Mouse (Mus musculus): Measurements from ENCODE around the gene Ebf1. TPM values are rescaled to one million over a fixed set of nuclear protein-coding genes. Genes with fewer than 3 reads are reported as not detected.

The Ebf1 gene
- total and polyA plus RNA-seq, 3 experiments, result 0.04 TPM; not detected in 2

GRCm38 (mm10) chr11:44665741-44666531 is 48.8 kb downstream of the Ebf1 start:
- TF ChIP-seq USF1 (IDR thresholded peaks at IDR 0.05; ENCODE audit: low read depth, low read length) (no peak), RCOR1 (IDR thresholded peaks at IDR 0.05; ENCODE audit: low read depth, low read length) (no peak), POLR2A (IDR thresholded peaks at IDR 0.05; ENCODE audit: control insufficient read depth in 1 of 2, insufficient read depth in 1 of 2, low read depth in 1 of 2, low read length in 2 of 2, poor library complexity in 1 of 2) (no peak), MAZ (IDR thresholded peaks at IDR 0.05; ENCODE audit: low read depth, low read length) (no peak), GATA1 (IDR thresholded peaks at IDR 0.05; ENCODE audit: low read depth, low read length) (no peak), ZC3H11A (IDR thresholded peaks at IDR 0.05; ENCODE audit: low read depth, low read length) (no peak)
- H3K4me1 ChIP-seq (ENCODE audit: control insufficient read depth in 1 of 2, insufficient read depth in 2 of 2, low read length in 2 of 2), result no peaks in the 10 kb centered on the region

GRCm38 (mm10) chr11:44666741-44667140 is 49.6 kb downstream of the Ebf1 start:
- no peak overlapping the region for H3K4me3 ChIP-seq (ENCODE audit: control insufficient read depth in 1 of 2, insufficient read depth in 1 of 2, low read depth in 2 of 2, low read length in 2 of 2)
- H3K9ac ChIP-seq (ENCODE audit: control insufficient read depth, low read depth, low read length, poor library complexity, severe bottlenecking), result no peak overlapping the region
- DNase-seq (ENCODE audit: low read depth, low spot score), result no peak
- H3K27me3 ChIP-seq (ENCODE audit: control insufficient read depth in 1 of 2, insufficient read depth in 2 of 2, low read length in 2 of 2), result no peaks in the 10 kb centered on the region; a peak in 1 of 4 replicates
- H3K79me2 ChIP-seq (ENCODE audit: control insufficient read depth, insufficient read depth, low read length, poor library complexity), result no peaks in the 10 kb centered on the region
- no peaks in the 10 kb centered on the region for H3K9me3 ChIP-seq (replicated peaks; ENCODE audit: insufficient read depth, low read length)
- no peak for TF ChIP-seq ELF1 (IDR thresholded peaks at IDR 0.05; ENCODE audit: low read depth, low read length)
- no peak for TF ChIP-seq TCF12 (IDR thresholded peaks at IDR 0.05; ENCODE audit: low read depth, low read length)
- no peak for TF ChIP-seq CTCF (IDR thresholded peaks at IDR 0.05 in 2 of 3, conservative IDR thresholded peaks at IDR 0.05 in 1 of 3; ENCODE audit: control insufficient read depth in 1 of 3, insufficient read depth in 1 of 3, low read depth in 2 of 3, low read length in 3 of 3, poor library complexity in 1 of 3, severe bottlenecking in 1 of 3)
- TF ChIP-seq ETS1 (IDR thresholded peaks at IDR 0.05; ENCODE audit: low read depth, low read length), result no peak
- no peak for TF ChIP-seq MYB (IDR thresholded peaks at IDR 0.05; ENCODE audit: low read depth, low read length)
- TF ChIP-seq MXI1 (IDR thresholded peaks at IDR 0.05; ENCODE audit: low read depth, low read length), result no peak
- TF ChIP-seq SIN3A (IDR thresholded peaks at IDR 0.05; ENCODE audit: low read length), result no peak
- TF ChIP-seq MAZ (IDR thresholded peaks at IDR 0.05; ENCODE audit: low read depth, low read length), result no peak
- TF ChIP-seq MEF2A (IDR thresholded peaks at IDR 0.05; ENCODE audit: extremely low read depth, insufficient replicate concordance, low read depth, low read length, poor library complexity, severe bottlenecking), result no peak
- no peak for TF ChIP-seq MYC (IDR thresholded peaks at IDR 0.05; ENCODE audit: low read depth, low read length)
- no peak for TF ChIP-seq GATA1 (IDR thresholded peaks at IDR 0.05; ENCODE audit: low read depth, low read length)
- TF ChIP-seq USF2 (IDR thresholded peaks at IDR 0.05; ENCODE audit: borderline replicate concordance in 1 of 2, insufficient read depth in 1 of 2, low read depth in 1 of 2, low read length in 2 of 2), result no peak
- no peak for TF ChIP-seq MAFK (IDR thresholded peaks at IDR 0.05; ENCODE audit: borderline replicate concordance, low read depth, low read length)
- no peak for TF ChIP-seq POLR2AphosphoS2 (IDR thresholded peaks at IDR 0.05; ENCODE audit: low read length)
- no peak for TF ChIP-seq BHLHE40 (IDR thresholded peaks at IDR 0.05; ENCODE audit: borderline replicate concordance, low read depth, low read length)
- TF ChIP-seq POLR2A (IDR thresholded peaks at IDR 0.05; ENCODE audit: control insufficient read depth in 1 of 2, insufficient read depth in 1 of 2, low read depth in 1 of 2, low read length in 2 of 2, poor library complexity in 1 of 2), result no peak
- no peaks in the 10 kb centered on the region for H3K36me3 ChIP-seq (ENCODE audit: control insufficient read depth in 1 of 2, insufficient read depth in 2 of 2, low read length in 2 of 2)
- H3K27ac ChIP-seq (ENCODE audit: control insufficient read depth, low read depth, low read length), result no peak overlapping the region
- no peaks in the 10 kb centered on the region for H3K4me1 ChIP-seq (ENCODE audit: control insufficient read depth in 1 of 2, insufficient read depth in 2 of 2, low read length in 2 of 2)

More at GRCm38 (mm10) chr11:44665741-44666531, 48.8 kb downstream of the Ebf1 start:
- no peaks in the 10 kb centered on the region for H3K36me3 ChIP-seq (ENCODE audit: control insufficient read depth in 1 of 2, insufficient read depth in 2 of 2, low read length in 2 of 2)
- no peak overlapping the region for H3K9ac ChIP-seq (ENCODE audit: control insufficient read depth, low read depth, low read length, poor library complexity, severe bottlenecking)
- no peak for DNase-seq (ENCODE audit: low read depth, low spot score)
- H3K27me3 ChIP-seq (ENCODE audit: control insufficient read depth in 1 of 2, insufficient read depth in 2 of 2, low read length in 2 of 2), result no peaks in the 10 kb centered on the region; a peak in 1 of 4 replicates
- no peaks in the 10 kb centered on the region for H3K79me2 ChIP-seq (ENCODE audit: control insufficient read depth, insufficient read depth, low read length, poor library complexity)
- H3K9me3 ChIP-seq (replicated peaks; ENCODE audit: insufficient read depth, low read length), result no peaks in the 10 kb centered on the region
- H3K27ac ChIP-seq (ENCODE audit: control insufficient read depth, low read depth, low read length), result no peak overlapping the region
- H3K4me3 ChIP-seq (ENCODE audit: control insufficient read depth in 1 of 2, insufficient read depth in 1 of 2, low read depth in 2 of 2, low read length in 2 of 2), result no peak overlapping the region

Data from MEL (cell line).